Mouse (Mus musculus) inflammation-experienced regulatory T-cells, adult 6 months (primary cell): Measurements from ENCODE around the gene Disp1. TPM values are rescaled to one million over a fixed set of nuclear protein-coding genes. Genes with fewer than 3 reads are reported as not detected.

ENCODE experiments used
- polyA plus RNA-seq, 3 experiments: library from polyadenylated mRNA; unstranded; fragments of 100-300 nt; shearing (Covaris generic); gene quantifications; one replicate each; pipeline ENCODE4 v1.2.1; 2017

Disp1 gene
- polyA plus RNA-seq, 3 experiments from 2014 or later = 4.2 to 6.9 (median 4.8) TPM

Other genes starting within 250 kb of the Disp1 start
- gene Aida, start 75.1 kb upstream of the Disp1 start, polyA plus RNA-seq = 10 to 100 TPM; 13.2 to 20.9 (median 15.5) TPM
- gene Brox, start 75.7 kb upstream of the Disp1 start, polyA plus RNA-seq = 10 to 100 TPM; 37.5 to 49.5 (median 40.4) TPM
- gene Mia3, start 148.0 kb upstream of the Disp1 start, polyA plus RNA-seq = 100 to 1,000 TPM in 1 of 3 experiments, 10 to 100 TPM in 2; 90.7 to 111 (median 99.2) TPM
- gene Taf1a, start 167.5 kb upstream of the Disp1 start, polyA plus RNA-seq = 10 to 100 TPM; 18.4 to 37.0 (median 31.4) TPM
- under 1 TPM in 1 of 3 experiments, not detected in 2; 0.15 TPM for gene Hhipl2, start 196.7 kb upstream of the Disp1 start, polyA plus RNA-seq